Mouse (Mus musculus) brain, embryonic 14.5 days (tissue): Measurements from ENCODE around the gene Myo16.

Experiments used
- CTCF ChIP-seq: fragments of 200-500 bp; IDR thresholded peaks from 2 replicates; pipeline ENCODE4 v1.5.1; 2012; ENCODE audit warnings: inconsistent platforms, mild to moderate bottlenecking, moderate library complexity, borderline replicate concordance; ENCODE audit not compliant: insufficient read depth, insufficient read length; ENCODE audit errors: extremely low read depth
- POLR2A ChIP-seq: fragments of 200-500 bp; IDR thresholded peaks from 2 replicates; pipeline ENCODE4 v1.6.1; 2012; ENCODE audit warnings: mild to moderate bottlenecking, inconsistent platforms, borderline replicate concordance; ENCODE audit not compliant: poor library complexity, insufficient read depth, insufficient read length, severe bottlenecking; ENCODE audit errors: extremely low read depth

GRCm38 (mm10) chr8:10519276-10519675, 365.6 kb downstream of the Myo16 start:
- TF ChIP-seq CTCF, result no peak
- TF ChIP-seq POLR2A, result no peak
